Mouse (Mus musculus): ENCODE measurements around the gene Gna12. TPM values are rescaled to one million over a fixed set of nuclear protein-coding genes. Genes with fewer than 3 reads are reported as not detected.

The Gna12 gene
- total and polyA plus RNA-seq, 2 experiments = 43.1 to 85.1 TPM

DNA sequence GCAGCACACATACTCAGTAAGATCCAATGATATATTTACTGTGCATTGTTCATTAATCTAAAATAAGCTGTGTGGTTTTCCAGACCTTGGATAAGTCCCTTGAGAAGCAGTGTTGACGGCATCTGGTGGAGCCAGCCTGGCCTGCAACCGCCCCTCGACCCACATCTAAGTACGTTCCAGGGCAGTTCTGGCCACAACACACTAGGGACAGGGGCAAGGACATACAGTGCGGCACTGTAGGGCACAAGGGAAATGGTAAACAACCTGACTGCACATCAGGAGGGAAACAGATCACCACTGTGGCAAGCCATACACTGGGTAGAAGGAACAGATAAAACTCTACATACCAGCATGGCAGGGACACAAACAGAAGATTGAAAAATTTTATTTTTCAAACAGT is 28.4 kb downstream of the Gna12 start:
- H3K79me2 ChIP-seq (ENCODE audit: control insufficient read depth, insufficient read depth, low read length) = peaks cover 29% of the 10 kb centered on the region
- no peak overlapping the region for H3K4me3 ChIP-seq (ENCODE audit: insufficient read depth, low read depth, low read length)
- 52% methylated on average over 5 of the region's 5 CpGs for WGBS

GRCm38 (mm10) chr5:140800288-140800923 is 29.8 kb downstream of the Gna12 start:
- TF ChIP-seq CTCF (IDR thresholded peaks at IDR 0.05; ENCODE audit: low read depth, low read length) (no peak), POLR2A (IDR thresholded peaks at IDR 0.05; ENCODE audit: extremely low read depth, insufficient read depth, low read length) (no peak)
- H3K4me1 ChIP-seq (ENCODE audit: control insufficient read depth, insufficient read depth, low read length) = peaks cover 45% of the 10 kb centered on the region
- no peak overlapping the region for H3K4me3 ChIP-seq (ENCODE audit: insufficient read depth, low read depth, low read length)
- peak overlapping the region; percentile 98 for H3K27ac ChIP-seq (replicated peaks; ENCODE audit: insufficient read depth, low read depth, low read length)
- H3K9ac ChIP-seq (ENCODE audit: low read depth, low read length) = peak overlapping the region; percentile 53
- 19% methylated on average over 6 of the region's 6 CpGs for WGBS
- H3K36me3 ChIP-seq (ENCODE audit: control insufficient read depth, insufficient read depth, low read length) = no peaks in the 10 kb centered on the region
- H3K79me2 ChIP-seq (ENCODE audit: control insufficient read depth, insufficient read depth, low read length) = peaks cover 26% of the 10 kb centered on the region; the same call in 1 of the 2 replicates
- peak; percentile 98 for DNase-seq (ENCODE audit: extremely low read depth, low read depth, low spot score)
- no peaks in the 10 kb centered on the region for H3K27me3 ChIP-seq (ENCODE audit: control insufficient read depth, insufficient read depth, low read length)

More for the DNA sequence above, 28.4 kb downstream of the Gna12 start:
- no peak for DNase-seq (ENCODE audit: extremely low read depth, low read depth, low spot score)
- Histone ChIP-seq H3K36me3 (ENCODE audit: control insufficient read depth, insufficient read depth, low read length) (no peaks in the 10 kb centered on the region), H3K4me1 (ENCODE audit: control insufficient read depth, insufficient read depth, low read length) (peaks cover 40% of the 10 kb centered on the region), H3K27me3 (ENCODE audit: control insufficient read depth, insufficient read depth, low read length) (no peaks in the 10 kb centered on the region), H3K27ac (replicated peaks; ENCODE audit: insufficient read depth, low read depth, low read length) (peak overlapping the region; percentile 98), H3K9ac (ENCODE audit: low read depth, low read length) (no peak overlapping the region)
- TF ChIP-seq POLR2A (IDR thresholded peaks at IDR 0.05; ENCODE audit: extremely low read depth, insufficient read depth, low read length) (no peak), CTCF (IDR thresholded peaks at IDR 0.05; ENCODE audit: low read depth, low read length) (no peak)

DNA sequence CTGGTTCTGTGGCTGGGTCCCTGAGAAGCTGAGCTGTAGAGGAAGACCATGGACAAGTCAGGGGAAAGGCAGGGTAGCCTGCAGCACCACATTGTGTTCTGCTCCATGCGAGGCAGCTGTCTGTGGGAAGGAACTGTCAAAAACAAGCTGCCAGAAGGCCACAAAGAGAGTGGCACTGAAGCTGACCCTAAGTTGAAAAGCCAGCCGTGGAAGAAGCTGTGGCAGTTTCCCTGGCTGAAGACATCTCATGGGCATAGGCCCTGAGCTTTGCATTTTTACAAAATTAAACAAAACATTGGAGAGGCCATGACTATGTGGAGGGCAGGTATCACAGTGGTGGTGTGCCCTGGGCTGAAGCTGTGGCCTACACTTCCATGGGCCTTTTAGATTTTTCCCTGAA is 31.0 kb downstream of the Gna12 start:
- H3K4me3 ChIP-seq (ENCODE audit: insufficient read depth, low read depth, low read length) = no peak overlapping the region
- H3K9ac ChIP-seq (ENCODE audit: low read depth, low read length) = peak overlapping the region; percentile 36
- peaks cover 52% of the 10 kb centered on the region for H3K4me1 ChIP-seq (ENCODE audit: control insufficient read depth, insufficient read depth, low read length)
- peaks cover 22% of the 10 kb centered on the region; the same call in 1 of the 2 replicates for H3K79me2 ChIP-seq (ENCODE audit: control insufficient read depth, insufficient read depth, low read length)
- TF ChIP-seq POLR2A (IDR thresholded peaks at IDR 0.05; ENCODE audit: extremely low read depth, insufficient read depth, low read length) = no peak
- WGBS = 69% methylated on average over 2 of the region's 2 CpGs
- no peaks in the 10 kb centered on the region for H3K36me3 ChIP-seq (ENCODE audit: control insufficient read depth, insufficient read depth, low read length)
- peak overlapping the region; percentile 98 for H3K27ac ChIP-seq (replicated peaks; ENCODE audit: insufficient read depth, low read depth, low read length)
- no peaks in the 10 kb centered on the region for H3K27me3 ChIP-seq (ENCODE audit: control insufficient read depth, insufficient read depth, low read length)
- no peak for DNase-seq (ENCODE audit: extremely low read depth, low read depth, low spot score)

DNA sequence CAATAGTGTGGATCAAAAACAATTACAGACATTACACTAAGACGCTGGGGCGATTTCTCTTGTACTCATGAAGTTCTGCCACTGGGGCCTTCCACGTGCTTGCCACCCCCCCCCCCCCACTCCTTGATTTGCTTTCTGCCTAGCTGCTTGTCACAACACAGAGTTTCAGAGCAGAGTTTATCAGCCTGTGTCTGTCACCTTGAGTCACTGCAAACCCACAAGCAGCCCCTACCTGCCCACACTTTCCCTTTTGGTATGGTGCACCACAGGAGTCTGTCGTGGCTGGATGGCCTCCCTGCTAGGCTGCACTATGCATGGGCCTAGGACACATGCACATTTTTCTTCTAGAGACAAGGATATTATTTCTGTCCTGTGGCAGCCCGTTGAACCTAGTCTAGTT is 31.5 kb downstream of the Gna12 start:
- Histone ChIP-seq H3K36me3 (ENCODE audit: control insufficient read depth, insufficient read depth, low read length) (no peaks in the 10 kb centered on the region), H3K9ac (ENCODE audit: low read depth, low read length) (peak overlapping the region; percentile 56), H3K4me1 (ENCODE audit: control insufficient read depth, insufficient read depth, low read length) (peaks cover 56% of the 10 kb centered on the region), H3K4me3 (ENCODE audit: insufficient read depth, low read depth, low read length) (no peak overlapping the region), H3K27ac (replicated peaks; ENCODE audit: insufficient read depth, low read depth, low read length) (peak overlapping the region; percentile 98), H3K79me2 (ENCODE audit: control insufficient read depth, insufficient read depth, low read length) (peaks cover 23% of the 10 kb centered on the region; the same call in 1 of the 2 replicates), H3K27me3 (ENCODE audit: control insufficient read depth, insufficient read depth, low read length) (no peaks in the 10 kb centered on the region)
- WGBS = 72% methylated on average over 5 of the region's 5 CpGs
- TF ChIP-seq CTCF (IDR thresholded peaks at IDR 0.05; ENCODE audit: low read depth, low read length) (no peak), POLR2A (IDR thresholded peaks at IDR 0.05; ENCODE audit: extremely low read depth, insufficient read depth, low read length) (no peak)
- DNase-seq (ENCODE audit: extremely low read depth, low read depth, low spot score) = no peak

DNA sequence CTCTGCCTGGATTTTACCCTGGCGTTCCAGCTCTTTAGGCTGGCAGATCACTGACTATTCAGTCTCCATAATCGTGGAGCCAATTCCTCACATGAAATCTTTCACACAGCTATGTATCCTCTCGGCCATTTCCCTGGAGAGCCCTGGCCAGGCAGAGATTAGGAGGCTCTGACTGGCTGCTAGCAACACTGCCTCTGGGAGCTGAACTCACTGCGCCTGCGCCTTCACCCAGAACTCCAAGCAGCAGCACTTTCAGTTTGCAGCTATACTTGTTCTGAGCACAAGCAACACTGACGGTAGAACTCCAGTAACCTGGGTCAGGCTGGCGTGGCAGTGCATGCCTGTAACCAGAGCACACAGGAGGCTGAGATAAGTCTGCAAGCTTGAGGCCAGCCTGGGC is 32.1 kb downstream of the Gna12 start:
- no peaks in the 10 kb centered on the region for H3K36me3 ChIP-seq (ENCODE audit: control insufficient read depth, insufficient read depth, low read length)
- TF ChIP-seq POLR2A (IDR thresholded peaks at IDR 0.05; ENCODE audit: extremely low read depth, insufficient read depth, low read length) (no peak), CTCF (IDR thresholded peaks at IDR 0.05; ENCODE audit: low read depth, low read length) (no peak)
- 15% methylated on average over 7 of the region's 7 CpGs for WGBS
- H3K9ac ChIP-seq (ENCODE audit: low read depth, low read length) = peak overlapping the region; percentile 56
- H3K4me1 ChIP-seq (ENCODE audit: control insufficient read depth, insufficient read depth, low read length) = peaks cover 57% of the 10 kb centered on the region
- H3K27me3 ChIP-seq (ENCODE audit: control insufficient read depth, insufficient read depth, low read length) = no peaks in the 10 kb centered on the region
- H3K4me3 ChIP-seq (ENCODE audit: insufficient read depth, low read depth, low read length) = no peak overlapping the region
- DNase-seq (ENCODE audit: extremely low read depth, low read depth, low spot score) = peak; percentile 87
- peak overlapping the region; percentile 98 for H3K27ac ChIP-seq (replicated peaks; ENCODE audit: insufficient read depth, low read depth, low read length)
- H3K79me2 ChIP-seq (ENCODE audit: control insufficient read depth, insufficient read depth, low read length) = peaks cover 26% of the 10 kb centered on the region

DNA sequence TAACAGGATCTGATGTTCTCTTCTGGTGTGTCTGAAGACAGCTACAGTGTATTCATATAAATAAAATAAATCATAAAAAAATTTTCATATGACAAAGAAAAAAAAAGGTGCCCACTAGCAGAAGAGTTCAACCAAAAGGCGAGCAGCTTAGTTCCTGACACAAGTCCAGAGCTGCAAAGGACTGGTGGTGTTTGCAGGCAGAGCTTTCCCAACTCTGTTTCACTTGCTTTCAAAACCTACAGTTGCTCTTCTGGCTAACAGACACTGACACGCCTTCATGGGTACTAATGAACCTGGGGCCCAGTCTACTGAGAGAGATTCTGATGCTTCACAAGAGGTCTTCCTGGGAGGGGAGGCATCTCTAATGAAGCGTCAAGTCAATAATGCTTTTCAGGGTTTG is 34.2 kb downstream of the Gna12 start:
- Histone ChIP-seq H3K36me3 (ENCODE audit: control insufficient read depth, insufficient read depth, low read length) (no peaks in the 10 kb centered on the region), H3K79me2 (ENCODE audit: control insufficient read depth, insufficient read depth, low read length) (peaks cover 31% of the 10 kb centered on the region), H3K27ac (replicated peaks; ENCODE audit: insufficient read depth, low read depth, low read length) (peak overlapping the region; percentile 97), H3K4me3 (ENCODE audit: insufficient read depth, low read depth, low read length) (no peak overlapping the region), H3K27me3 (ENCODE audit: control insufficient read depth, insufficient read depth, low read length) (no peaks in the 10 kb centered on the region), H3K4me1 (ENCODE audit: control insufficient read depth, insufficient read depth, low read length) (peaks cover 67% of the 10 kb centered on the region), H3K9ac (ENCODE audit: low read depth, low read length) (no peak overlapping the region)
- 46% methylated on average over 3 of the region's 3 CpGs for WGBS
- TF ChIP-seq CTCF (IDR thresholded peaks at IDR 0.05; ENCODE audit: low read depth, low read length) (no peak), POLR2A (IDR thresholded peaks at IDR 0.05; ENCODE audit: extremely low read depth, insufficient read depth, low read length) (no peak)
- DNase-seq (ENCODE audit: extremely low read depth, low read depth, low spot score) = peak; percentile 81

Measured in liver, adult 2 months (tissue).